17 mouse cellular contexts compared by ENCODE assay signal in genomic region chr6:91996072-91996471, GRCm38 (mm10). TPM values are rescaled to one million over a fixed set of nuclear protein-coding genes. Genes with fewer than 3 reads are reported as not detected.
DNase-seq lines count a peak whose midpoint lies in the region; ATAC-seq and TF ChIP-seq lines count a peak whose summit lies in the region.
"Had no signal": no experiment of that assay in that cellular context is flagged by ENCODE, and none has a peak within 500 bp of the region (broad histone marks: within the 10 kb centered on the region; RNA-seq: fewer than 3 reads in every experiment).

No protein-coding gene starts in this region.

- no peak for DNase-seq in forebrain, embryonic 14.5 days (ENCODE audit: low spot score)
- DNase-seq in forebrain, postnatal 0 days: peak; percentile 8
- no peak for DNase-seq in thymus, postnatal 0 days (ENCODE audit: low spot score)
- DNase-seq in B cell, adult 2 months: no peak
- no peak for DNase-seq in cerebellum, adult 9-11 months
- DNase-seq: cerebellum, adult 2 months; gastrocnemius, postnatal 14 days; kidney, adult 2 months; kidney, postnatal 10 days; left cerebral cortex, postnatal 4 days; liver; right cerebral cortex, postnatal 4 days; thymus, adult 2 months had no signal

- H3K4me3 ChIP-seq in forebrain, embryonic 14.5 days (ENCODE audit: low read depth, low read length): no peak overlapping the region
- H3K4me3 ChIP-seq in forebrain, postnatal 0 days (ENCODE audit: low read depth, low read length): no peak overlapping the region
- peak overlapping the region; percentile 17; the same call in 1 of the 2 replicates for H3K4me3 ChIP-seq in hindbrain, embryonic 16.5 days (ENCODE audit: low read length)
- H3K4me3 ChIP-seq in neural tube, embryonic 13.5 days: peak overlapping the region; percentile 23

- H3K9me3 ChIP-seq in forebrain, embryonic 14.5 days (replicated peaks; ENCODE audit: control insufficient read depth, low read length): no peaks in the 10 kb centered on the region
- no peaks in the 10 kb centered on the region for H3K9me3 ChIP-seq in forebrain, postnatal 0 days (ENCODE audit: low read length)
- no peaks in the 10 kb centered on the region for H3K9me3 ChIP-seq in hindbrain, embryonic 16.5 days (ENCODE audit: control insufficient read depth, low read length)
- no peaks in the 10 kb centered on the region for H3K9me3 ChIP-seq in neural tube, embryonic 13.5 days

- TF ChIP-seq CTCF in forebrain, postnatal 0 days (IDR thresholded peaks at IDR 0.05; ENCODE audit: low read depth): no peak

- H3K9ac ChIP-seq in forebrain, embryonic 14.5 days (ENCODE audit: low read length): no peak overlapping the region
- no peak overlapping the region for H3K9ac ChIP-seq in forebrain, postnatal 0 days
- H3K9ac ChIP-seq in hindbrain, embryonic 16.5 days (ENCODE audit: low read depth, low read length): peak overlapping the region; percentile 44; the same call in 1 of the 2 replicates
- H3K9ac ChIP-seq in neural tube, embryonic 13.5 days: peak overlapping the region; percentile 57

- ATAC-seq in forebrain, embryonic 14.5 days: no peak
- no peak; the same call in 1 of the 2 replicates for ATAC-seq in forebrain, postnatal 0 days
- no peak; the same call in 1 of the 2 replicates for ATAC-seq in hindbrain, embryonic 16.5 days
- peak; percentile 65; the same call in 1 of the 2 replicates for ATAC-seq in neural tube, embryonic 13.5 days (ENCODE audit: low read depth)
- ATAC-seq: lung, postnatal 0 days had no signal

- WGBS in forebrain, embryonic 14.5 days: 56% methylated on average over 8 of the region's 8 CpGs
- 44% methylated on average over 8 of the region's 8 CpGs for WGBS in forebrain, postnatal 0 days
- WGBS in hindbrain, embryonic 16.5 days: 34% methylated on average over 8 of the region's 8 CpGs
- WGBS in neural tube, embryonic 13.5 days: 35% methylated on average over 8 of the region's 8 CpGs

- peak overlapping the region; percentile 33; the same call in 1 of the 2 replicates for H3K27ac ChIP-seq in forebrain, embryonic 14.5 days (ENCODE audit: low read depth, low read length)
- 0 out of 2 replicates have a peak overlapping the region, but pooled peaks have one; percentile 2 for H3K27ac ChIP-seq in forebrain, postnatal 0 days (ENCODE audit: low read depth, low read length)
- H3K27ac ChIP-seq in hindbrain, embryonic 16.5 days (ENCODE audit: low read depth, low read length): peak overlapping the region; percentile 66
- H3K27ac ChIP-seq in neural tube, embryonic 13.5 days (replicated peaks): peak overlapping the region; percentile 95

- H3K36me3 ChIP-seq in forebrain, embryonic 14.5 days (ENCODE audit: control insufficient read depth, insufficient read depth, low read length): no peaks in the 10 kb centered on the region
- no peaks in the 10 kb centered on the region for H3K36me3 ChIP-seq in forebrain, postnatal 0 days (ENCODE audit: insufficient read depth)
- H3K36me3 ChIP-seq in hindbrain, embryonic 16.5 days (ENCODE audit: control insufficient read depth, insufficient read depth, low read length): no peaks in the 10 kb centered on the region
- no peaks in the 10 kb centered on the region for H3K36me3 ChIP-seq in neural tube, embryonic 13.5 days

- no peaks in the 10 kb centered on the region for H3K27me3 ChIP-seq in forebrain, embryonic 14.5 days (replicated peaks; ENCODE audit: control insufficient read depth, insufficient read depth, low read length)
- H3K27me3 ChIP-seq in forebrain, postnatal 0 days (ENCODE audit: insufficient read depth, low read length): no peaks in the 10 kb centered on the region
- H3K27me3 ChIP-seq in hindbrain, embryonic 16.5 days (replicated peaks; ENCODE audit: control insufficient read depth, insufficient read depth, low read length): no peaks in the 10 kb centered on the region
- H3K27me3 ChIP-seq in neural tube, embryonic 13.5 days: no peaks in the 10 kb centered on the region

- H3K4me2 ChIP-seq in forebrain, embryonic 14.5 days (ENCODE audit: low read length): no peak overlapping the region
- H3K4me2 ChIP-seq in forebrain, postnatal 0 days (ENCODE audit: low read depth): no peak overlapping the region
- peak overlapping the region; percentile 22 for H3K4me2 ChIP-seq in hindbrain, embryonic 16.5 days (ENCODE audit: low read length)
- peak overlapping the region; percentile 44 for H3K4me2 ChIP-seq in neural tube, embryonic 13.5 days

- peaks cover 4% of the 10 kb centered on the region; the same call in 1 of the 2 replicates for H3K4me1 ChIP-seq in forebrain, embryonic 14.5 days (ENCODE audit: control insufficient read depth, insufficient read depth, low read length)
- no peaks in the 10 kb centered on the region for H3K4me1 ChIP-seq in forebrain, postnatal 0 days (ENCODE audit: insufficient read depth)
- H3K4me1 ChIP-seq in hindbrain, embryonic 16.5 days (ENCODE audit: control insufficient read depth, insufficient read depth, low read depth, low read length): 0 out of 2 replicates have a peak, but pooled peaks cover 5% of the 10 kb centered on the region
- peaks cover 66% of the 10 kb centered on the region for H3K4me1 ChIP-seq in neural tube, embryonic 13.5 days (replicated peaks)

RNA-seq across cellular contexts. Expression of gene Fgd5, which starts 17.4 kb away (rescaled TPM):
- 5.6 and 6.3 TPM in 2 replicates for polyA plus RNA-seq in forebrain, embryonic 14.5 days (2014; fragmentation: Nextera tagmentation; extraction: Ambion mirVana)
- 9.3 and 13.0 TPM in 2 replicates for total RNA-seq in forebrain, postnatal 0 days (2014; rRNA removed)
- 4.0 and 6.7 TPM in 2 replicates for polyA plus RNA-seq in forebrain, postnatal 0 days (2015; fragmentation: Nextera tagmentation; extraction: Ambion mirVana)
- polyA plus RNA-seq in hindbrain, embryonic 16.5 days (2015; fragmentation: Nextera tagmentation; extraction: Ambion mirVana): 14.7 and 17.1 TPM in 2 replicates
- polyA plus RNA-seq in neural tube, embryonic 13.5 days (2015; fragmentation: Nextera tagmentation; extraction: Ambion mirVana): 21.7 and 24.2 TPM in 2 replicates
- polyA plus RNA-seq in thymus, postnatal 0 days (2015; fragmentation: Nextera tagmentation; extraction: Ambion mirVana): 3.3 and 3.6 TPM in 2 replicates
- total RNA-seq: megakaryocyte, adult 5-6 weeks had no signal

Comparison
In these comparisons a context has a peak if more than half of its experiments do, and no peak if none do; other contexts are left out.
1. H3K27ac ChIP-seq: peak in every context shown above with its lines; median percentile 95 in neural tube, embryonic 13.5 days; 66 in hindbrain, embryonic 16.5 days; 33 in forebrain, embryonic 14.5 days; 2 in forebrain, postnatal 0 days.
2. H3K4me2 ChIP-seq: peak in hindbrain, embryonic 16.5 days (single experiment) and neural tube, embryonic 13.5 days (single experiment); none in forebrain, embryonic 14.5 days (single experiment) and forebrain, postnatal 0 days (single experiment).
3. H3K4me3 ChIP-seq: peak in hindbrain, embryonic 16.5 days (single experiment) and neural tube, embryonic 13.5 days (single experiment); none in forebrain, embryonic 14.5 days (single experiment) and forebrain, postnatal 0 days (single experiment).
4. H3K9ac ChIP-seq: peak in hindbrain, embryonic 16.5 days (single experiment) and neural tube, embryonic 13.5 days (single experiment); none in forebrain, embryonic 14.5 days (single experiment) and forebrain, postnatal 0 days (single experiment).